Mouse (Mus musculus) heart, adult 2 months (tissue): ENCODE data around the gene Cldnd2. TPM values are rescaled to one million over a fixed set of nuclear protein-coding genes. Genes with fewer than 3 reads are reported as not detected.

Experiments used
- DNase-seq, 2 experiments: peaks; one replicate each; pipeline ENCODE4 v3.0.0; 2021
- H3K27ac ChIP-seq: fragments of 200-600 bp; 2 replicates; pipeline ENCODE4 v1.8.1; 2022
- H3K27me3 ChIP-seq: fragments of 200-500 bp; 2 replicates; pipeline ENCODE4 v1.6.1; 2012; ENCODE audit warnings: mild to moderate bottlenecking, low read length, inconsistent platforms, mixed read lengths; ENCODE audit not compliant: control insufficient read depth, insufficient read depth
- H3K36me3 ChIP-seq: fragments of 200-500 bp; 2 replicates; pipeline ENCODE4 v1.6.1; 2012; ENCODE audit warnings: low read length, inconsistent platforms; ENCODE audit not compliant: control insufficient read depth, insufficient read depth
- H3K4me1 ChIP-seq: fragments of 200-500 bp; 2 replicates; pipeline ENCODE4 v1.6.1; 2011; ENCODE audit warnings: low read length; ENCODE audit not compliant: control insufficient read depth, insufficient read depth
- H3K4me3 ChIP-seq: fragments of 200-600 bp; 2 replicates; pipeline ENCODE4 v1.8.1; 2022
- H3K79me2 ChIP-seq: fragments of 200-500 bp; replicated peaks from 2 replicates; pipeline ENCODE4 v1.6.1; 2012; ENCODE audit warnings: mild to moderate bottlenecking, inconsistent platforms, low read length, moderate library complexity, mixed read lengths; ENCODE audit not compliant: control insufficient read depth, insufficient read depth
- H3K9ac ChIP-seq: fragments of 200-500 bp; 2 replicates; pipeline ENCODE4 v1.6.1; 2012; ENCODE audit warnings: low read depth, mild to moderate bottlenecking, control low read depth, inconsistent platforms, low read length, mixed read lengths
- CTCF ChIP-seq: fragments of 200-600 bp; IDR thresholded peaks from 2 replicates; pipeline ENCODE4 v1.8.1; 2022; ENCODE audit warnings: antibody characterized with exemption, mild to moderate bottlenecking, moderate library complexity
- EP300 ChIP-seq: fragments of 200-500 bp; IDR thresholded peaks from 2 replicates; pipeline ENCODE4 v1.6.1; 2011; ENCODE audit warnings: low read depth, low read length, control low read depth; ENCODE audit not compliant: insufficient read depth
- POLR2A ChIP-seq: fragments of 200-500 bp; IDR thresholded peaks from 2 replicates; pipeline ENCODE4 v1.6.1; 2011; ENCODE audit warnings: mild to moderate bottlenecking, low read depth, low read length, control low read depth; ENCODE audit not compliant: insufficient read depth
- WGBS: fragments of 180-500 bp; shearing (Covaris S2); methylation state at CpG from one replicate; pipeline ENCODE4 v1.1.7; 2018; 5-methylcytosine and 5-hydroxymethylcytosine counted together
- intact Hi-C: fragments of 180-260 bp; cut with DNase I; formaldehyde crosslinking; loops from one replicate; pipeline ENCODE4 v1.15.1; 2025
- polyA plus RNA-seq: library from polyadenylated mRNA; depleted of rRNA; stranded (reverse); fragments of >200 nt; gene quantifications from 2 replicates; pipeline ENCODE4 v1.2.3, GENCODE M21; 2012
- total RNA-seq, 2 experiments: library from RNA; stranded (reverse); gene quantifications; 2 replicates each; pipeline ENCODE4 v1.2.3; 2021

The Cldnd2 gene
- total and polyA plus RNA-seq, 3 experiments: not detected

DNA sequence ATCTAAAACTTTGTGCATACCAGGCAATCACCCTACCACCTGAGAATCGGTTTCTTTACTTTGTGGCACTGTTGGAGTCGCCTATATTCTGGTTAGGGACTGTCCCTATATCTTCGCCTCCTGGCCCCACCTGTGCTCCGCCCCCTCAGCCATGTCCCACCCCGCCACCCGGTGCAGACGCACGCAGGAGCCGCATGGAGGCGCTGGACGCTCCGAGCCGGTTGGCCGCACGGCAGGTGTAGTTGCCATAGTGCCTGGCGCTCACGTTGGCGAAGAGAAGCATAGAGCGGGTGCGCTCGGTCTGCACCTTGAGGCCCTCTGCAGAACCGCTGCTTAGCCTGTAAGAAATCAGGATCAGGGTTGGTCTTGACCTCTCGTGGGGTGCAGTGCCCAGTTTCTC, 35.1 kb downstream of the Cldnd2 start:
- Histone ChIP-seq H3K9ac (no peak overlapping the region), H3K27ac (no peak overlapping the region), H3K79me2 (no peaks in the 10 kb centered on the region), H3K4me1 (no peaks in the 10 kb centered on the region), H3K27me3 (peaks cover 3% of the 10 kb centered on the region; the same call in 1 of the 2 replicates), H3K4me3 (no peak overlapping the region), H3K36me3 (no peaks in the 10 kb centered on the region)
- DNase-seq: no peak
- intact Hi-C loops: no loop called here
- TF ChIP-seq EP300 (no peak), CTCF (no peak), POLR2A (no peak)
- 8% methylated on average over 23 of the region's 23 CpGs for WGBS

DNA sequence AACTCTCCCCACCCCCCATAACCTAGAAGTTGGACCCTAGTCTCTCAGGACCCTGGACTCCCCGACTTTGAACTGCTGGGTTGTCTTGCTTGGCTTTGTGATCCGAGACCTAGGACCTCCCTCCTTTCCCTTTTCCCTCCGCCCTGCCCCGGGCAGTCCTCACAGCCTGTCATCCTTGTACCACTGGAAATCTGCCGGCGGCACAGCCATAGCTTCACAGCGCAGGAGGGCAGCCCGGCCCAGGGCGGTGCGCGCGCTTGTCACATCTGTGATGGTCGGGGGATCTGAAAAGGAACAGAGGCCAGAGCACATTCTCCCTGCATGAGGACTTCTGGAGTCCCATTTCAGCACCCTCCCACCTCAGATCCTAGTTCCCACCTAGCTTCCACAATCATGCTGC, 35.8 kb downstream of the Cldnd2 start:
- Histone ChIP-seq H3K4me3 (no peak overlapping the region), H3K27me3 (peaks cover 3% of the 10 kb centered on the region; the same call in 1 of the 2 replicates), H3K9ac (no peak overlapping the region), H3K79me2 (no peaks in the 10 kb centered on the region), H3K27ac (no peak overlapping the region), H3K36me3 (no peaks in the 10 kb centered on the region), H3K4me1 (no peaks in the 10 kb centered on the region)
- no peak for TF ChIP-seq CTCF
- no peak for TF ChIP-seq EP300
- TF ChIP-seq POLR2A: no peak
- 4% methylated on average over 13 of the region's 13 CpGs for whole genome bisulfite sequencing
- DNase-seq: no peak
- intact Hi-C loops: no loop called here

- H3K79me2 ChIP-seq: no peaks in the 10 kb centered on the region
- intact Hi-C loops: no loop called here
- no peak overlapping the region for H3K4me3 ChIP-seq
- no peak for DNase-seq
- TF ChIP-seq POLR2A: no peak
- no peak for TF ChIP-seq CTCF
- no peak for TF ChIP-seq EP300
- no peaks in the 10 kb centered on the region for H3K4me1 ChIP-seq
- 56% methylated on average over 3 of the region's 3 CpGs for WGBS
- no peak overlapping the region for H3K9ac ChIP-seq
- H3K27me3 ChIP-seq: peaks cover 1% of the 10 kb centered on the region; the same call in 1 of the 2 replicates
- no peaks in the 10 kb centered on the region for H3K36me3 ChIP-seq
- H3K27ac ChIP-seq: no peak overlapping the region
These were observed 40.6 kb downstream of the Cldnd2 start for GRCm38 (mm10) chr7:43481191-43481590.

GRCm38 (mm10) chr7:43482090-43482716, 41.6 kb downstream of the Cldnd2 start:
- no peaks in the 10 kb centered on the region for H3K79me2 ChIP-seq
- TF ChIP-seq EP300: no peak
- TF ChIP-seq CTCF: no peak
- no peak for TF ChIP-seq POLR2A
- no peak overlapping the region for H3K4me3 ChIP-seq
- DNase-seq: no peak
- no peak overlapping the region for H3K27ac ChIP-seq
- 67% methylated on average over 8 of the region's 8 CpGs for WGBS
- H3K4me1 ChIP-seq: no peaks in the 10 kb centered on the region
- H3K36me3 ChIP-seq: no peaks in the 10 kb centered on the region
- H3K27me3 ChIP-seq: no peaks in the 10 kb centered on the region; the same call in 1 of the 2 replicates
- intact Hi-C loops: no loop called here
- H3K9ac ChIP-seq: no peak overlapping the region

- Histone ChIP-seq H3K4me3 (no peak overlapping the region), H3K4me1 (no peaks in the 10 kb centered on the region), H3K9ac (no peak overlapping the region), H3K79me2 (no peaks in the 10 kb centered on the region), H3K36me3 (no peaks in the 10 kb centered on the region), H3K27ac (no peak overlapping the region), H3K27me3 (no peaks in the 10 kb centered on the region; the same call in 1 of the 2 replicates)
- 9% methylated on average over 10 of the region's 10 CpGs for WGBS
- TF ChIP-seq POLR2A: no peak
- TF ChIP-seq EP300: no peak
- no peak for TF ChIP-seq CTCF
- no peak for DNase-seq
- intact Hi-C loops: no loop called here
These were observed 42.7 kb downstream of the Cldnd2 start for GRCm38 (mm10) chr7:43483236-43483635.

DNA sequence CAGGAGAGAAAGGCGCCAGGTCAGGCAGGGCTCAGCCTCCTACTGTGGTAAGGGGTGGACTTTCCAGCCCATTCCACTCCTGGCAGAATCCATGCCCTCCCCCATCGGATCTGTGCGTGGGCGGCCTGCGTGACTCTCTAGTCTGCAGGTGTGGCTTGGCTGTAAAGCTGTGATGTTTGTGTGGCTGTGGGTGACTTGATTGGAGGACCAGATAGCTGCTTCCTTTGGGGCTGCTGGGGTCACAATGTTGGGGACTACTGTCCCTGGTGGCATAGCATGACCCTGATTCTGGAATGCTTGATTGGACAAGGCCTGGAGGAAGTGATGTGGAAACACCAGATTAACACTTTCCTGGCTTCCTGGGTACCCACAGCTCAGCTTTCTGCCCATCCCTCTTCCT, 48.1 kb downstream of the Cldnd2 start:
- 30% methylated on average over 5 of the region's 5 CpGs for WGBS
- no peaks in the 10 kb centered on the region for H3K36me3 ChIP-seq
- DNase-seq: no peak
- H3K79me2 ChIP-seq: no peaks in the 10 kb centered on the region
- no peak overlapping the region for H3K9ac ChIP-seq
- intact Hi-C loops: no loop called here
- no peak overlapping the region for H3K4me3 ChIP-seq
- no peaks in the 10 kb centered on the region for H3K4me1 ChIP-seq
- TF ChIP-seq CTCF (no peak), POLR2A (no peak), EP300 (no peak)
- H3K27me3 ChIP-seq: peaks cover 3% of the 10 kb centered on the region; the same call in 1 of the 2 replicates
- no peak overlapping the region for H3K27ac ChIP-seq
